Comparison of ENCODE assay signal across 20 mouse cellular contexts in the genomic region with DNA sequence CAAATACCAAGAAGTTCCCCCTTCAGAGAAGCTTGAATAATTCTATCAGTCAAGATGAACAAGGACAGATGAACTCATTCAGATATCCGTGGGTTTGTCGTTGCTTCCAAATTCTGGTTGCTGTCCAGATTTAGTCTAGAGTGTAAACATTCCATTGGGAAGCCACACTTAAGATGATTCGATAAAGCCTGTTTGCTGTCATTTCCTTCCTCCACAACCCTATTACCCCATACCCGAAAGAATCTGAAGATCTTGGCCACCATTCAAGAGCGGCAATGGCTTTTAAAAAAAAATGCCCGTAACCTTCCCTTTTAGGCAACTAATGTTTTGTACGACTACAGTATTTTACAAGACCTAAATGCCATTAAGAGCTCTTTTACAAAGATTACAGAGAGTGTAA. TPM values are rescaled to one million over a fixed set of nuclear protein-coding genes. Genes with fewer than 3 reads are reported as not detected.
A peak's percentile ranks its signal among the peaks of the same experiment; 100 is the strongest.
DNase-seq lines count a peak whose midpoint lies in the region; ATAC-seq and TF ChIP-seq lines count a peak whose summit lies in the region.
"Had no signal": no experiment of that assay in that cellular context is flagged by ENCODE, and none has a peak within 500 bp of the region (broad histone marks: within the 10 kb centered on the region; RNA-seq: fewer than 3 reads in every experiment).

No protein-coding gene starts in this region.

- H3K4me3 ChIP-seq in kidney, adult 2 months (ENCODE audit: insufficient read depth, low read depth, low read length), result no peak overlapping the region
- no peak overlapping the region for H3K4me3 ChIP-seq in C2C12 (ENCODE audit: insufficient read depth, poor library complexity, severe bottlenecking)
- H3K4me3 ChIP-seq: kidney, embryonic 15.5 days; liver, embryonic 15.5 days had no signal

- no peaks in the 10 kb centered on the region for H3K36me3 ChIP-seq in kidney, adult 2 months (ENCODE audit: control insufficient read depth, insufficient read depth, low read length)
- H3K36me3 ChIP-seq in C2C12 (ENCODE audit: control insufficient read depth, insufficient read depth), result no peaks in the 10 kb centered on the region
- H3K36me3 ChIP-seq: kidney, embryonic 15.5 days; liver, embryonic 15.5 days had no signal

- peak; percentile 25 for DNase-seq in kidney, adult 2 months
- DNase-seq in kidney, postnatal 25 days, result no peak
- peak; percentile 31 for DNase-seq in lung, postnatal 14 days
- no peak for DNase-seq in thymus, adult 18-20 months
- no peak for DNase-seq in cerebellum, adult 11-12 months
- DNase-seq in layer of hippocampus, adult 9-10 months (ENCODE audit: low spot score), result no peak
- DNase-seq: adrenal gland, postnatal 10 days; cerebellum, adult 2 months; heart, postnatal 36 days; layer of hippocampus, adult 9-11 months; left cerebral cortex, postnatal 4 days; right cerebral cortex, adult 18-20 months; thymus, postnatal 14 days had no signal

- H3K79me3 ChIP-seq in C2C12 (ENCODE audit: low read depth), result no peaks in the 10 kb centered on the region

- no peak overlapping the region for H3ac ChIP-seq in C2C12 (ENCODE audit: control insufficient read depth, insufficient read length, low read depth)

- ATAC-seq in common myeloid progenitor, adult 5-6 weeks (replicated peaks; ENCODE audit: low read depth, poor library complexity, severe bottlenecking), result peak; percentile 52; the same call in 1 of the 2 replicates
- ATAC-seq: forebrain, embryonic 14.5 days; hindbrain, embryonic 16.5 days had no signal

- 53% methylated on average over 7 of the region's 7 CpGs for WGBS in kidney, adult 2 months

- TF ChIP-seq CTCF in kidney, adult 2 months (conservative IDR thresholded peaks at IDR 0.05; ENCODE audit: insufficient read depth, insufficient read length, low read depth, low read length), result no peak
- no peak for TF ChIP-seq CTCF in C2C12 (IDR thresholded peaks at IDR 0.05; ENCODE audit: control insufficient read depth, insufficient read depth, insufficient read length)

- no peaks in the 10 kb centered on the region for H3K4me1 ChIP-seq in kidney, adult 2 months (ENCODE audit: control insufficient read depth, insufficient read depth, low read length)
- H3K4me1 ChIP-seq: kidney, embryonic 15.5 days; liver, embryonic 15.5 days had no signal

- no peaks in the 10 kb centered on the region for H3K79me2 ChIP-seq in C2C12 (ENCODE audit: control insufficient read depth, insufficient read depth)

- TF ChIP-seq POLR2A in kidney, adult 2 months (IDR thresholded peaks at IDR 0.05; ENCODE audit: low read depth, low read length), result no peak

- no peaks in the 10 kb centered on the region for H3K27me3 ChIP-seq in kidney, adult 2 months (replicated peaks; ENCODE audit: control insufficient read depth, insufficient read depth, low read length)
- no peaks in the 10 kb centered on the region for H3K27me3 ChIP-seq in C2C12 (ENCODE audit: control insufficient read depth, insufficient read depth, insufficient read length)
- H3K27me3 ChIP-seq: CH12.LX; kidney, embryonic 15.5 days; liver, embryonic 15.5 days had no signal

- H3K27ac ChIP-seq in kidney, adult 2 months (ENCODE audit: insufficient read depth, low read depth, low read length), result no peak overlapping the region
- H3K27ac ChIP-seq: kidney, embryonic 15.5 days; liver, embryonic 15.5 days had no signal

TF ChIP-seq in C2C12, 6 proteins besides CTCF, POLR2A, EP300 and RAD21:
- peak; percentile 62 for TF ChIP-seq CEBPB (IDR thresholded peaks at IDR 0.05; ENCODE audit: low read depth)
- no peak for TF ChIP-seq MYOG (IDR thresholded peaks at IDR 0.05; ENCODE audit: control insufficient read depth, extremely low read depth, insufficient read length)

RNA-seq across cellular contexts. Expression of a gene that starts 31.0 kb away (rescaled TPM):
- polyA plus RNA-seq in kidney, adult 2 months (2012; rRNA removed), result 27.2 and 28.5 TPM in 2 replicates
- 8.6 TPM for polyA plus RNA-seq in C2C12 (2012; fragmentation: generic; extraction: Trizol)
- total RNA-seq in common myeloid progenitor, adult 5-6 weeks (2017), result 0.87 and 1.0 TPM in 2 replicates
- total RNA-seq: CH12.LX had no signal

RNA-seq across cellular contexts. Expression of a gene that starts 42.3 kb away (rescaled TPM):
- polyA plus RNA-seq in kidney, adult 2 months (2012; rRNA removed), result 56.2 and 56.3 TPM in 2 replicates
- polyA plus RNA-seq in C2C12 (2012; fragmentation: generic; extraction: Trizol), result 63.4 TPM
- total RNA-seq in common myeloid progenitor, adult 5-6 weeks (2017), result 24.9 and 27.4 TPM in 2 replicates

Comparison
In these comparisons a context has a peak if more than half of its experiments do, and no peak if none do; other contexts are left out.
1. DNase-seq: peak in kidney, adult 2 months (single experiment) and lung, postnatal 14 days (single experiment); none in kidney, postnatal 25 days (0 of 2), thymus, adult 18-20 months (0 of 2), cerebellum, adult 11-12 months (single experiment) and layer of hippocampus, adult 9-10 months (single experiment).